Mouse (Mus musculus) urinary bladder, postnatal 25 days (tissue): Measurements from ENCODE around the gene Nrgn.
A peak's percentile ranks its signal among the peaks of the same experiment; 100 is the strongest.

Experiments used
- DNase-seq: peaks from one replicate; pipeline ENCODE4 v3.0.0; 2022; ENCODE audit warnings: low spot score

Nrgn gene

DNA sequence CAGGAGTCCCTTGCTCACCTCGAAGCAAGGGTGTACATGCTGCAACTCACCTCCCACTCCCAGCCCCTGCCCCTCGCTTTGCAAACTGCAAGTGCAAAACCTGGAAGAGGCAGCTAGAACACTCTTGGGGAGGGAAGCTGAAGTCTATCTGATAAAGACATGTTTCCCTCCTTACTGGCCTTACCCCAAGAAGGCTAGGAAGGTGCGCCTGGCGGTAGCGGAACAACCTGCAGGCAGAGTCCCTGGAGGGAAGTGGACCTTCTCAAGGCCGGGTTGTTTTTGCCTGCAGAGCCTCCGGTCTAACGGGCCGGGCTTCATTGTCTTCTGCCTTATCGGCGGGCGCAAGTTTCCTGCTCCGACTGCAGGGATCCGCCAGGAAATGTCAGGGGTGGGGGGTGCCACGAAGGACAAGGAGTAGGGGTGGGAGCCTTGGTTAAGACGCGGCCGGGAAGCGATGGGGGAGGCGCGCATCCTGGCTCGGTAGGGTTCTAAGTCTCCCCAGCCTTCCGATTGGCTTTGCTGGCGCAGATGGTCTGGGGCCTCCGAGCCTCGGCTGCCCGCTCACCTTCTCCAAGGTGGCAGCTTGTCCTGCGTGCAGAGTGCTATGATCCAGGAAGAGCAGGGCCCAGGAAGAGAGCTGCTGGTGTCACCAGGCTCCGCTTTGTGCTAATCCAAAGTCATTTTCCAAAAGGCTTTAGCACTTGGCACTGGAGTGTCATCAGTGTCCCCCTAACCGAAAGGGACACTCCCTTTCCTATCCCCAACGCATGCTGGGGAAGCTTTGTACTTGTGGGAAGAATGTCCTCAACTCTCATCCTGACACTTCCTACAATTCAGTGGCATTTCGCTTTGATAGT is 22.4 kb downstream of the Nrgn start:
- DNase-seq, result peak; percentile 22

DNA sequence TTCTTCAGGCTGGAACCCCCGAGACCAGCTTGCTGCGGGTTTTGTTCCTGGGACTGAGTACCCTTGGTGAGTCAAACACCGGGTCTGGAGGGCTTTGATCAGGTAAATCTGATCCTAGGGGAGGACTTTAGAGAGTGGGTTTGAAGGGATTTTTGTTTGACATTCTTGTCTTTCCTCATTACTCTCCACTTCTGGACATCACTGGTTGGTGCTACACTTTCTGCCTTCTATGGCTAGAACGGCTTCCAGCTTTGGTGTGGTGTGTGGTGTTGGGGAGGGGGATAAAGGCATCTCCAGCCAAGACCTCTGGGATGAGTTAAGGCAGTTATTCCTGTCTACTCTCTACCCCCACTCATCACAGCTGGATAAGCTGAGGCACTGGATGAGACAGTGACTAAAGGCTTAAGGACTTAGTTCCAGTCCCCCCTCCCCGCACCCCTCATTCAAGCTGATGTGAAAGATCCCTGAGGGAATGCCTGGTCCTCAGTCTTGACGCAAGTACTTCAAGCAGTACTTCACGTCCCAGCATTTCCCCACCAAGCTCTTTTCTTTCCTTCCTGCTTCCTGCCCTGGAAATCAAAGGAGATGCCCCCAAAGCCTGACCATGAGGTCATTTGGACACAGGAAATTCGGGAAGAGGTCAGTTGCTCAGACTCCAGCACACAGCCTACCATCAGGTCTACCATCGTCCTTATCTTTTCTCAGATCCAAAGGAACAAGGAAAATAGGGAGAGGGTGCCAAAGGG is 24.3 kb downstream of the Nrgn start:
- no peak for DNase-seq

DNA sequence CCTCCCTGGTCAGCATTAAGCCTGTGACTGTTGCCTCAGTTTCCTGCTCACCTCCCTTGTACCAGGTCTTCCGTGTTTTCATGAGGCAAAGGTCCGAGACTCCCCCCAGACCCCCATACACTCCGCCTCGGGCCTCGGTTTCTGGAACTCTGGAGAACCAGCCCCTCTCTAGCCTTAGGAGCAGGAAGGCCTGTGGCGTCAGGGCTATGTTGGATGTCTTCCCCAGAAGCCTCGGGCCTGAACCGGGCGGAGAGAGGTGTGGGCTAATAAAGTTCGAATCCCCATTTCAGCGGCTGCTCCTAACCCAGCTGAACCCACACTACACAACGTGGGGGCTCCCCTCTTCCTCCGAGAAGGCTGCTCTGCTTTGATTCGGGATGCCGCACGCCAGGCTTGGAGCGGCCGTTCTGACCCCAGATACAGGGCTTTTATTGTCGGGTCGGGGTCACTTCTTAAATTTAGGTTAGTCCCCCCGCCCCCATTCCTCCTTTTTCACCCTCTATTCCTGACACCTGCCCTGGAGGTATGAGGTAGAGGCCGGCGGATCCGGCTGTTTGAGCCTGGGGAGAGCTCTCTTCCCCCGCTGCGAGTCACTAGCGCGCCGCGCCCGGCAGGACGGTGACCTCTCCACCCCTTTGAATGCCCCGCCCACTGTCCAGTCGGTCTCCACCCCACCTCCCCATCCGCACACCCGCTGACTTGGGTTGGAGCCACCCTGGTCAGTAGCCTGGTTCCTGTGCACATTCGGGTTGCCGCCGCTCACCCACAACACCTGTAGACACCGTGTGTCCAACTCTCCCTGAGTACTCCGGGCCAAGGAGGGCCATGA is 25.1 kb downstream of the Nrgn start, which contains the start of gene Esam:
TSS of gene Esam (plus strand) at position 683 of the 829 bp plus-strand sequence.
- DNase-seq, result peak; percentile 62

DNA sequence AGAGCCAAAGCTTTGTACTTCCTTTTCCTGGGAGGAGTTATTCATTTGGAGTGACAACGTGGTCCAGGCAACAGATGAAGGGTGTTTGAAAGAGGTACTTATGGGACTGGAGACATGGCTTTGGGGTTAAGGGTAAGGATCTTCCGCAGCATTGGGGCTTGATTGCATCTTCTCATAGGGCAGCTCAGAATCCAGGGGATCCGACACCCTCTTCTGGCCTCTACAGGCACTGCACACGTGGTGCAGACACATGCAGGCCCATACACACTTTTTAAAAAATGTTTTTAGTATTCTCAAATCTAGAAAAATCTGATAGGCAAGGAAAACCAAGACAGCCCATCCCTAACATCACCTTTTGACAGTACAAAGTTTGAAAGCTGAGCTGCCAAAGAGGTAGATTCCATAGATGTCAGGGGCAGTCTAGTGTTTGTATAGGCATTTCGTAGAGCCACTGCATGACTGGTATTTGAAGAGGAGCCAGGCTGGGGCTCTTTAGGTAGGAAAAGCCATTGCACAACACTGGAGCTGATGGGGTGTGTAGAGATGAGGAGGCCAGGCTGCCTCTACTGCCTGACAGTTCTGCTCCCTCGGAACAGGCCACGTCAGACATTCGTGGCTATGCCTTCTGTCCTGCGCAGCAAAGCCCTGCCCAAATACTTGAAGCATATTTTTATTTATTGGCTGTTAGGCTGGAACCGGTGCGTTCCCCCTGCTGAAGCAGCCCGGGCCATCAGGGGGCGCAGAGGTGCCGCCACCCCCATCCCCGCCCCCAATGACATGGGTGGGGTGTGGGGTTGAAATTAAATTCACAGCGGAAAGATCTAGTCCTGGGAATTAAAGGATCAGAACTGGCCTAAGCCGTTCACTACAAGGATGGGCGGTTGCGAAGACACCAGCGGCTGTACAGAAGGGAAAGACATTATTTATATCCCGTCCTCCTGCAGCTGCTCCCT is 26.0 kb downstream of the Nrgn start:
- DNase-seq, result no peak

DNA sequence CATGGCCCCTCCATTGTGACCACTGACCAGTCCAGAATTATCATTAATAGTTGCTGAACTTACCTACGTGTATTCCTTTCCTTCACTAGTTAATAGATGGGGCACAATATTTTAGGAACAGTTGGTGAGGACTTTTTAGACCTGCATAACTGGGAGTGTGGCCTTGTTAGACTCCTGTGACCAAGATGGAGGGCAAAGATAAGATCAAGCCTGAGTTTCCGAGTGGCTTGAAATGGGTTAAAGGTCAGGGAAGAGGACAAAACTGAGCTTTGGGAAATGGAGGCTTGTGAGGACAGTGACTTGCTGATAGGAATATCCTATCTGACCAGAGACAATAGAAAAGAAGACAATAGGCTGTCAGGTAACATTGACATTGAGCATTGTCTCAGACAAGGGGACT is 27.2 kb downstream of the Nrgn start:
- no peak for DNase-seq

DNA sequence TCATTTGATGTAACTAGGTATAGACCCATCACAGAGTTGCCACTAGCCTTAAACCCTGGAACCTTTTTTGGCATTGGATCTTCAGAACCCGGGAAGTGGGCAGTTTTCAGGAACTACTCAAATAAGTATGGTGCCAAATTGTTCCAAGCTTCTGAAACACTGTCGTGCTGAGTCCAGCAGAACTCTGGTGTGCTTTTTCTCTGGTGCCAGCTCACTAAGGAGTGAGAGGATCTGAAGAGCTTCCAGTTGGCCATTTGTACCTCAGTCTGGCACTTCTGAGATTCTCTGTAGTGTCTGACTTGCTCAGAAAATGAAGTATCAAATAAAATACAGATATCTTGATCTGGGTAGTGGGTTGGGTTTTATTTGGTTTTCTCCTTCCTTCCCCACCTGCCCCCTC is 32.7 kb downstream of the Nrgn start:
- DNase-seq, result no peak

DNA sequence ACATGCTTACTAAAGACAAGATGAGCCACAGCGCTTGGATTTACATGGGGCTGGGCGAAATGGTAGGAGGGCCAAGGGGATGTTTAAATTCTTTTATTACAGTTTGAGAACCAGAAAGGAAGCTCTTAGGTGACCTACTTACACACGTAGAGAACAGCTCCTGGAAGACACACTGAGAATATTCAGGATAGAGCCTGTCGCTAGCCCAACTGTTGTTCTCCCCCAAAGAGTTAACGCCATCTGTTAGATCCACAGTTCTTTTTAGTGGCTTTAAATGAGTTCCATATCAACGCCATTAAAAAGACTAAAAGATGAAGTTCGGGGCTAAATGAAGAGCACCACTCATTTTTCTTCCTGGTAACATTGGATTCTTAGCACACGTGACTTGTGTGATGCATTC is 33.7 kb downstream of the Nrgn start:
- DNase-seq, result no peak

DNA sequence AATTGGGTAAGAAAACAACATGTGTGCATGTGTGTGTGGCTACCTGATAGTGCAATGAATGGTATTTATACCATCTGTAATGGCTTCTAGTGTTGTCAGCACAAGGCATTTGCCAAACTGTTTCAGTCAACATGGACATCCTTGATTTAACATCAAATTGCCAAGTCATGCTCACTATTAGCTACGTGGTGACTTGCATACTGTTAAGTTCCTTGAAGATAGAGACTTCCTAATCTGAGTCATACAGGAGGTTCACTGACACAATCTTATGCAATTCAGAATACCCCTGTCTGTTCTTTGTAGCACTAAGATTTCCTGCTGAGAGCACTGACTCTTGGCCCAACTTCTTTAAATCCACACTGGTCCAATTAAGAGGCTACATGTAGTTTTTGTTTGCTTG is 35.2 kb downstream of the Nrgn start:
- no peak for DNase-seq

GRCm38 (mm10) chr9:37514456-37514855 is 38.2 kb downstream of the Nrgn start:
- no peak for DNase-seq

DNA sequence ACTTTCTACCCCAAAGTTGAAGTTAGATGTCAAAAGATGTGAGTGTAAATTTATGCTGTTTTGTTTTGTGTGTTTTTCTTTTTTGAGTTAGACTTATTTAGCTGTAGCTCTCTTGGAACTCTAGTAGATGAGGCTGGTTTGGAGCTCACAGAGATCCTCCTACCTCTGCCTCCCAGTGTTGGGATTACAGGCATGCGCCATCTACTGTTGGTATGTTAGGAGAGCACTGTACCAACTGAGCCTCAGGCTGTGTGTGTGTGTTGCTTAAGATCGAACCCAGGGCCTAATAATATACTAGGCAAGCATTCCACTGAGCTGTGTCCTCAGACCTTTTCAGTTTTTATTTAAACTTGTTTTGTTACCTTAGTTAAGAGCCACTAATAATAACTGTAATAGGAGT is 40.6 kb downstream of the Nrgn start:
- DNase-seq, result no peak

- DNase-seq, result no peak
Observed at GRCm38 (mm10) chr9:37506023-37506422, 46.7 kb downstream of the Nrgn start.

- DNase-seq, result no peak
Observed at GRCm38 (mm10) chr9:37504348-37504747, 48.4 kb downstream of the Nrgn start.

GRCm38 (mm10) chr9:37501170-37501569 is 51.5 kb downstream of the Nrgn start:
- DNase-seq, result no peak

DNA sequence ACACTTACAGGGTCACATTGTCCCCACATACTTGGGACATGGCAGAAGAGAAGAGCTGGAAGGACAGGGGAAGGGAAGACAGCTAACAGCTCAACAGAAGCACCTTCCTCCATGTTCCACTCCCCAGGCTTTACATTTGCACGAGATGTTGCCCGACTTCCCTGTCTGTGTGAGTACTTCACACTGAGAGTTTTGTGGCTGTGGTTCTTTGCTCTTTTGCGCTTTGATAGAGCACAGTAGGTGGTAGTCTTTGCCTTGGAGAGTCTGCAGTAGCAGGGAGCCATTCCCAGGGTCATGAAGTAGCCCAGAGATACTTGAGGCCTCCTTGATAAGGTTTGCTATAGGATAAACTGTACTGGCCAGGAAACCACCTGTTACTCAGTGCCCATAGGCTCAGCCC is 52.5 kb downstream of the Nrgn start:
- no peak for DNase-seq

DNA sequence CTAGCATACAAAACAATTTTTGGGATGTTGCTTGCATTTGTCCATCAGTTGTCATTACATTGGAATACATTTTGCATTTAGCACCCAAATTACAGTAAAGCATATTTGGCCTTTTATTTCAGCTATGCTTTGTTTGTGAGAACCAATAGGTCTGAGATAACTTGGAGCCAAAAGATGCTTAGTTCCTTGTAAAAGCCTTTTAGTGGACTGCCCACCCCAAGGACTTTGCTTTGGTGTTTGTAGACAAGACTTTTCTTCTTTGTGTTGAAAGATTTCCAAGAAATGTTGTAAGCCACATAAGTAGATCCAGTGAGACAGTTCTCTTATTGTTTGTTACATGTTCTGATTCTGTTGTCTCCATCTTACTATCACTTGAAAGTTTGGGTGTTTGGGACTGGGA is 56.4 kb downstream of the Nrgn start:
- DNase-seq, result no peak

DNA sequence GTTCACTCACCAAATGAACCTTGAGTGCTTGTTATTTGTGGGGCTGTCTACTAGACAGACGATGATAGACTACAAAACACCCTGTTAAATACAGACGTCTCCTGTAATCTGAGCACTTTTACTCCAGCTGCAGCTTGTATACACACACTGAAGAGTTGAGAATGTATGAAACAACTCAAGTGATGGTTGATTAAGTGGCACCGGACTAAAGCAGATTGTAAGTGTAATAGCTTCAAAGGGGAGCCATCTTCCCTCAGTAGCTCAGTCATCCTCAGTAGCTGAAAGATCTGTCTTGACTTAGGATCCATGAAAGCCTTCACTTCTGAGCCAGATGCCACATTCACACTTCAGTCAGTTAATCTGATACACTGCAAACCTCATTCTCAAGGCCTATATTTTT is 56.9 kb downstream of the Nrgn start:
- no peak for DNase-seq
